Mouse (Mus musculus) midbrain, embryonic 10.5 days (tissue): ENCODE data around the gene Ndst2. TPM values are rescaled to one million over a fixed set of nuclear protein-coding genes. Genes with fewer than 3 reads are reported as not detected.

Experiments
- DNase-seq: peaks from one replicate; pipeline ENCODE4 v3.0.0-alpha.2; 2017; ENCODE audit warnings: low spot score
- H3K27ac ChIP-seq: fragments of 300-500 bp; sonication (generic); replicated peaks from 2 replicates; pipeline ENCODE4 v1.5.1; 2016; ENCODE audit warnings: mild to moderate bottlenecking
- H3K27me3 ChIP-seq: fragments of 300-500 bp; sonication (generic); 2 replicates; pipeline ENCODE4 v1.6.1; 2016; ENCODE audit warnings: low read depth, mild to moderate bottlenecking; ENCODE audit not compliant: poor library complexity, severe bottlenecking
- H3K36me3 ChIP-seq: fragments of 300-500 bp; sonication (generic); 2 replicates; pipeline ENCODE4 v1.6.1; 2016; ENCODE audit warnings: mild to moderate bottlenecking, moderate library complexity
- H3K4me1 ChIP-seq: fragments of 300-500 bp; sonication (generic); 2 replicates; pipeline ENCODE4 v1.6.1; 2016
- H3K4me3 ChIP-seq: fragments of 300-500 bp; sonication (generic); 2 replicates; pipeline ENCODE4 v1.5.1; 2016; ENCODE audit warnings: mild to moderate bottlenecking, moderate library complexity
- H3K9me3 ChIP-seq: fragments of 300-500 bp; sonication (generic); replicated peaks from 2 replicates; pipeline ENCODE4 v1.6.1; 2016; ENCODE audit warnings: mild to moderate bottlenecking
- WGBS: fragments of 180-500 bp; shearing (Covaris S2); methylation state at CpG from one replicate; pipeline ENCODE4 v1.1.7; 2016; 5-methylcytosine and 5-hydroxymethylcytosine counted together
- polyA plus RNA-seq: library from polyadenylated mRNA; unstranded; fragments of >200 nt; fragmentation: Nextera tagmentation; extraction: Ambion mirVana; gene quantifications from 2 replicates; pipeline ENCODE4 v1.2.1, GENCODE M21; 2016

Ndst2 gene
- polyA plus RNA-seq: 24.0 and 26.2 TPM in 2 replicates

DNA sequence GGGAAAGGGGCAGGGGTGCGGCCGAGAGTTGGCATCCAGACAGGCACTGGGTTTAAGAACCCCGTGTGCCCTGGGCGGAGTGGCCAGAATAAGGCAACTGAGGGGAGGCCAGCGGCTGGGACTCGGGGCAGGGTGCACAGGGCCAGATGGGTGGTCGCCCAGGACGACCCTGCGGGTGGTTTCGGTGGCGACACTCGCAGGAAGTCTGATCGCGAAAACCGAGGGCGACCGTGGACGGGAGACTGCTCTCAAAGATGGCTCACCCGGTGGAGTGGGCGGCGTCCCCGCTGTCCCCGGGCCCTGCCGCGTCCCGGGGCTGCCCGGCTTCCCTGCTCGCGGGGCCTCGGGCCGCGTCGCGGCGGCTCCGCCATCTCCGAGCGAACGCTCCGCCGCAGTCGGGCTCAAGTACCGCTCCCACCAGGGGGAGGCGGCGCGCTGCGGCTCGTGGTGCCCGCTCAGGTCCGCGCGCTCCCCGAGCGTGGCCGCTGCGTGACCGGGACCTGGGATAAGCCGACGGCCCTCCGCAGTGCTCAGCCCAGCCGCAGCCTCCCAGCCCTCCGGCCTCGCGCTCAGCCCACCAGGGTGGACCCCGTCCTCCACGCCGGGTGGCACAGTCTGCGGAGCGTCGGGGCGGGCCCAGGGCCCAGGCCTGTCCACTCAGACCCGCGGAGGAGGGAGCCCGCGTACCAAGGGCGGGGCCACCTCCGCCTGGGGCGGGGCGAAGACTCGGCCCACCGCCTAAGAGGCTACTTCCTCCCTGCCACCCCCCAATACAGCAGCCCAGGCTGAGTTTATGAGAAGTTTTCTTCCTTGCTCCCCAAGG lies at the start of gene Ndst2:
TSS of gene Ndst2 (minus strand) at position 611 of the 823 bp plus-strand sequence.
- WGBS: under 1% methylated on average over 81 of the region's 81 CpGs
- H3K4me1 ChIP-seq: peaks cover 22% of the 10 kb centered on the region
- H3K36me3 ChIP-seq: peaks cover 74% of the 10 kb centered on the region
- no peaks in the 10 kb centered on the region for H3K9me3 ChIP-seq
- H3K4me3 ChIP-seq: peak within 1 kb of the TSS; percentile 91
- DNase-seq: peak; percentile 91
- no peaks in the 10 kb centered on the region for H3K27me3 ChIP-seq
- peak within 1 kb of the TSS; percentile 98 for H3K27ac ChIP-seq

- WGBS: 91% methylated on average over 6 of the region's 6 CpGs
- H3K9me3 ChIP-seq: no peaks in the 10 kb centered on the region
- peaks cover 28% of the 10 kb centered on the region for H3K4me1 ChIP-seq
- no peak overlapping the region for H3K4me3 ChIP-seq
- no peak overlapping the region for H3K27ac ChIP-seq
- H3K27me3 ChIP-seq: no peaks in the 10 kb centered on the region
- peaks cover 98% of the 10 kb centered on the region for H3K36me3 ChIP-seq
- no peak for DNase-seq
Observed at GRCm38 (mm10) chr14:20783526-20783925, 49.2 kb upstream of the Ndst2 start.

- H3K9me3 ChIP-seq: no peaks in the 10 kb centered on the region
- H3K27ac ChIP-seq: no peak overlapping the region
- H3K36me3 ChIP-seq: peaks cover 98% of the 10 kb centered on the region
- no peak overlapping the region for H3K4me3 ChIP-seq
- no peaks in the 10 kb centered on the region for H3K27me3 ChIP-seq
- 94% methylated on average over 7 of the region's 7 CpGs for WGBS
- H3K4me1 ChIP-seq: peaks cover 26% of the 10 kb centered on the region
- DNase-seq: no peak
Observed at GRCm38 (mm10) chr14:20782860-20783259, 48.5 kb upstream of the Ndst2 start.

DNA sequence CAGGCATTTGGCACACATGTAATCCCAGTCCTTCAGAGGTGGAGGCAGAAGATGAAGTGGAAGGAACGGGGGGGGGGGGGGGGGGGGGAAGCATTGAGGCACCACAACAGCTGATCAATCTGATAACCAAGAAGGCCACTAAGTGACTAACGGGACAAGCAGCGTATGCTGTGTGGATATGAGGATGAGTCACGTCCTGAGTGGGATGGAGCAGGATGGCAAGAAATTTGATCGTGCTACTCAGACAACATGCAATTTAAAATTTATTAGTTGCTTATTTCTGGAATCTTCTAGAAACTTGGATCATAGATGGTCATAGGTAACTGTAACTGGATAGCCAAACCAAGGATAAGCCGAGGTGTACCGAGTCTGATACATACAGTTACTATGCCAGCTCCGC lies 45.9 kb upstream of the Ndst2 start:
- DNase-seq: no peak
- Histone ChIP-seq H3K4me1 (peaks cover 25% of the 10 kb centered on the region), H3K27ac (no peak overlapping the region), H3K9me3 (no peaks in the 10 kb centered on the region), H3K27me3 (no peaks in the 10 kb centered on the region), H3K4me3 (no peak overlapping the region), H3K36me3 (peaks cover 88% of the 10 kb centered on the region)
- 93% methylated on average over 8 of the region's 8 CpGs for WGBS

- no peaks in the 10 kb centered on the region for H3K9me3 ChIP-seq
- H3K36me3 ChIP-seq: peaks cover 71% of the 10 kb centered on the region
- no peaks in the 10 kb centered on the region for H3K27me3 ChIP-seq
- H3K27ac ChIP-seq: 0 out of 2 replicates have a peak overlapping the region, but pooled peaks have one; percentile 17
- no peak overlapping the region for H3K4me3 ChIP-seq
- peaks cover 41% of the 10 kb centered on the region for H3K4me1 ChIP-seq
- no peak for DNase-seq
- WGBS: 91% methylated on average over 8 of the region's 8 CpGs
Observed at GRCm38 (mm10) chr14:20778496-20778895, 44.1 kb upstream of the Ndst2 start.

DNA sequence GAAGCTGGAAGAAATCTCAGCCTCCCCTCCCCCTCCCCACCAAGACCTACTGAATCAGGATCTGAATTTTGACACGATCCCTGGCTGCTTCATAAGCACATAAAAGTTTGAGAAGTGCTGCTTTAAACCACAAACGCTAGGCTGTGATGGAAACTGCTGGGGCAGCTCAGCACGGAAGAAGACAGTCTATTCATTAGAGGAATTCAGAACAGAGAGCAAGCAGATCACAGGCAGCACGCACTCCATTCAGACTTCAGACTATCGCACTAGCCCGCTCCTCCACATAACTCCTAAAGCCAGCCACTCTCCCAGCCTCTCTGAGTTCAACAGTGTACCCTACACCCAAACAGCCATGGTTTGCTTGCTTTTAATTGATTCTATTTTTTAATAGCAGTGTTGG lies 41.3 kb upstream of the Ndst2 start:
- Histone ChIP-seq H3K27me3 (no peaks in the 10 kb centered on the region), H3K9me3 (no peaks in the 10 kb centered on the region), H3K27ac (peak overlapping the region; percentile 74), H3K36me3 (peaks cover 49% of the 10 kb centered on the region), H3K4me3 (peak overlapping the region; percentile 32), H3K4me1 (peaks cover 52% of the 10 kb centered on the region)
- peak; percentile 49 for DNase-seq
- WGBS: 12% methylated on average over 6 of the region's 6 CpGs

- Histone ChIP-seq H3K4me1 (peaks cover 47% of the 10 kb centered on the region), H3K4me3 (no peak overlapping the region), H3K27ac (no peak overlapping the region), H3K9me3 (no peaks in the 10 kb centered on the region), H3K27me3 (no peaks in the 10 kb centered on the region), H3K36me3 (peaks cover 50% of the 10 kb centered on the region)
- DNase-seq: no peak
- 32% methylated on average over 3 of the region's 3 CpGs for WGBS
Observed at GRCm38 (mm10) chr14:20773410-20773809, 39.0 kb upstream of the Ndst2 start.

GRCm38 (mm10) chr14:20772808-20773207 lies 38.4 kb upstream of the Ndst2 start:
- 89% methylated on average over 6 of the region's 6 CpGs for WGBS
- no peak for DNase-seq
- Histone ChIP-seq H3K9me3 (no peaks in the 10 kb centered on the region), H3K4me3 (no peak overlapping the region), H3K27me3 (no peaks in the 10 kb centered on the region), H3K4me1 (peaks cover 47% of the 10 kb centered on the region), H3K27ac (no peak overlapping the region), H3K36me3 (peaks cover 50% of the 10 kb centered on the region)

GRCm38 (mm10) chr14:20771941-20772340 lies 37.6 kb upstream of the Ndst2 start:
- no peaks in the 10 kb centered on the region for H3K9me3 ChIP-seq
- 96% methylated on average over 3 of the region's 3 CpGs for WGBS
- no peak overlapping the region for H3K4me3 ChIP-seq
- DNase-seq: no peak
- H3K27ac ChIP-seq: no peak overlapping the region
- H3K36me3 ChIP-seq: peaks cover 48% of the 10 kb centered on the region
- H3K4me1 ChIP-seq: peaks cover 44% of the 10 kb centered on the region
- H3K27me3 ChIP-seq: no peaks in the 10 kb centered on the region

DNA sequence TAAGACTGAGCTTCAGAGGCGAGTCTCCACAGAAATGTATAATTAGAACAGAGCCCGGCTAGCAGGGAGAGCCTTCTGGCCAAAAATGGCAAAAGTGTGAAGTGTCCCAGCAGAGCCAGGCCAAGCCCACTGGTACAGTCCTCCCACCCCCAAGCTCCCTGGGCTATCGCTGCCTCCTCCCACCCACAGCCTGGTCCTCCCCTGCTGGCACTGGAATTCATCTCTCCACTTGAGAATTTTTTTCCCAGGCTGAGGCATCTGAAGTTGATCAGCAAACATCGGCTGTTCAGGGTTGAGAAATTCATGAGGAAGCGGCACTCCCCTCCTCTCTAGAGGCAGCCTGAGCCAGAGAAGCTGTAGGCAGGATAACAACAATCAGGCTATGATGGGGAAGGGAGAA lies 34.2 kb upstream of the Ndst2 start:
- peaks cover 14% of the 10 kb centered on the region for H3K4me1 ChIP-seq
- H3K27ac ChIP-seq: no peak overlapping the region
- H3K27me3 ChIP-seq: no peaks in the 10 kb centered on the region
- H3K36me3 ChIP-seq: peaks cover 66% of the 10 kb centered on the region
- DNase-seq: no peak
- WGBS: 77% methylated on average over 5 of the region's 5 CpGs
- H3K9me3 ChIP-seq: no peaks in the 10 kb centered on the region
- no peak overlapping the region for H3K4me3 ChIP-seq

GRCm38 (mm10) chr14:20767936-20768335 lies 33.6 kb upstream of the Ndst2 start:
- no peak overlapping the region for H3K27ac ChIP-seq
- 94% methylated on average over 7 of the region's 7 CpGs for WGBS
- H3K36me3 ChIP-seq: peaks cover 73% of the 10 kb centered on the region
- DNase-seq: no peak
- no peaks in the 10 kb centered on the region for H3K27me3 ChIP-seq
- H3K4me1 ChIP-seq: peaks cover 8% of the 10 kb centered on the region
- H3K4me3 ChIP-seq: no peak overlapping the region
- no peaks in the 10 kb centered on the region for H3K9me3 ChIP-seq

- WGBS: 32% methylated on average over 12 of the region's 12 CpGs
Observed at GRCm38 (mm10) chr14:20765642-20766258, 31.4 kb upstream of the Ndst2 start.

GRCm38 (mm10) chr14:20764942-20765341 lies 30.6 kb upstream of the Ndst2 start:
- no peak for DNase-seq
- H3K27me3 ChIP-seq: no peaks in the 10 kb centered on the region
- WGBS: 85% methylated on average over 5 of the region's 5 CpGs
- H3K4me1 ChIP-seq: 0 out of 2 replicates have a peak, but pooled peaks cover 2% of the 10 kb centered on the region
- peaks cover 90% of the 10 kb centered on the region for H3K36me3 ChIP-seq
- no peak overlapping the region for H3K27ac ChIP-seq
- H3K9me3 ChIP-seq: no peaks in the 10 kb centered on the region
- no peak overlapping the region for H3K4me3 ChIP-seq

More at GRCm38 (mm10) chr14:20765642-20766258, 31.4 kb upstream of the Ndst2 start:
- Histone ChIP-seq H3K4me3 (no peak overlapping the region), H3K4me1 (0 out of 2 replicates have a peak, but pooled peaks cover 2% of the 10 kb centered on the region), H3K9me3 (no peaks in the 10 kb centered on the region), H3K27me3 (no peaks in the 10 kb centered on the region), H3K27ac (no peak overlapping the region), H3K36me3 (peaks cover 90% of the 10 kb centered on the region)
- DNase-seq: peak; percentile 81
